Mouse (Mus musculus): ENCODE measurements around the gene Tmcc1.

GRCm38 (mm10) chr6:115999227-115999626 is 194.1 kb downstream of the Tmcc1 start:
- TF ChIP-seq CTCF (IDR thresholded peaks at IDR 0.05 in 2 of 3, conservative IDR thresholded peaks at IDR 0.05 in 1 of 3; ENCODE audit: control insufficient read depth in 1 of 3, insufficient read depth in 1 of 3, low read depth in 2 of 3, low read length in 3 of 3, poor library complexity in 1 of 3, severe bottlenecking in 1 of 3): no peak
- TF ChIP-seq POLR2A (IDR thresholded peaks at IDR 0.05; ENCODE audit: control insufficient read depth in 1 of 2, insufficient read depth in 1 of 2, low read depth in 1 of 2, low read length in 2 of 2, poor library complexity in 1 of 2): no peak
- TF ChIP-seq RAD21 (IDR thresholded peaks at IDR 0.05; ENCODE audit: low read depth, low read length): no peak

Data from MEL (cell line).